Mouse (Mus musculus) right cerebral cortex, postnatal 14 days (tissue): ENCODE results near the gene Pglyrp4.
"Not testable (repeated sequence)": the region's sequence is repeated elsewhere in the genome, so short reads cannot be mapped to it uniquely, and the experiment has no call there.

Experiments used
- DNase-seq: peaks from one replicate; pipeline ENCODE4 v3.0.0; 2022

Pglyrp4 gene

GRCm38 (mm10) chr3:90726606-90727005 is at the start of gene Pglyrp4:
Gene Pglyrp4 (plus strand): TSS chr3:90726906.
- no peak for DNase-seq

GRCm38 (mm10) chr3:90678656-90679055 is 48.0 kb upstream of the Pglyrp4 start:
- DNase-seq: no peak

DNA sequence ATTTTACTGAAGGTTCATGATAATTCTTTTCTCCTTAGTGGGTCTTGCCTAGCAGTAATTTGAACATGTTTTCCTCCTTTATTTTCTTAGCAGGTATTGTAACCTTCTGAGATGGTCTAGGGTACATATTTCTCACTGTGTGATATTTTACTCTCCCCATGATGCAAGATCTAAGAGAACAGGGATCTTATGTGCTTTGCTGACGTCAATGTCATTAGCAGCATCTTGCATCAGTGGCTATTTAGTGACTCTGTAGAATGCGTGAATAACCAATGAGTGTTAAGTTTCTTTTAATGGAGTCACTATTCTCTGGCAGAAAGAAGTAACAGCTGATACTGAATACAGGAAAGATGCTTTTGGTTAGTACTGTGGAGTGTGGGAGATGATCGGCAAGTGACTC is 42.8 kb upstream of the Pglyrp4 start:
- DNase-seq: no peak

DNA sequence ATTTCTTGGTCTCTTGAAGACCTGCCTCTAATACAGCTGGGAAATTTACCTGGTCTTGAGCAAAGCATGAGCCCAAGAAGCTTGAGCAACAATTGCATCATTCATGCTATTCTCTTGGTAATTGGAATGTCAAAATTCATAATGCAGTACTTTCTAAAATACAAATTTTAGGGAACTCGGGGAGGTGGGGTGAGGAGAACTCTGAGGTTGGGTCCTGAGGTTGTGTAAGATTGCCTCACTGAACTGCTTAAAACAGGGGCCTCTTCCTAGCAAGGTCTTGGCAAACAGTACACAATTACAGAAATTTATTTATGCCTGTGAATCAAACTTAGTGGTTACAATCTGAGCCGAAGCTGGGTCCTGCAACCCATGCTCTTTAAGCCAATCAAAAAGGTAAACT is 39.9 kb upstream of the Pglyrp4 start:
- DNase-seq: no peak

GRCm38 (mm10) chr3:90693496-90693895 is 33.2 kb upstream of the Pglyrp4 start:
- no peak for DNase-seq

- DNase-seq: no peak
Observed at GRCm38 (mm10) chr3:90695613-90696012, 31.1 kb upstream of the Pglyrp4 start, which contains the start of gene S100a9. Gene S100a9 (minus strand): TSS chr3:90695721.

DNA sequence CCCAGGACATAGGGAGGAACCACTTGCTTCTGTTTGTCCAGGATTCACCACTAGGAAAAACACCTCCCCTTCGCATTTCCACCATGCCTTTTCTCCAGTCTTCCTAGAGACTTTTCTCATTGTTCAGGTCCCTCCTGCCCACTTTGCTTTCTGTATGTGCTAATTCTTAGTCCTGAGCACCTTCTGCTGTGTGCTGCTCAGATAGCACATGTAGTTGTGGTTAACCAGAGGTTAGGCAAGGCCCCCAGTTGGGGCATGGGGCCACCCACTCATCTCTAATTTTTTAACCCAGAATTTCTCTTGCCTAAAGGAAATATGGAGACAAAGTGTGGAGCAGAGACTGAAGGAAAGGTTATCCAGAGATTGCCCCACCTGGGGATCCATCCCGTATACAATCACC is 24.5 kb upstream of the Pglyrp4 start:
- DNase-seq: no peak

DNA sequence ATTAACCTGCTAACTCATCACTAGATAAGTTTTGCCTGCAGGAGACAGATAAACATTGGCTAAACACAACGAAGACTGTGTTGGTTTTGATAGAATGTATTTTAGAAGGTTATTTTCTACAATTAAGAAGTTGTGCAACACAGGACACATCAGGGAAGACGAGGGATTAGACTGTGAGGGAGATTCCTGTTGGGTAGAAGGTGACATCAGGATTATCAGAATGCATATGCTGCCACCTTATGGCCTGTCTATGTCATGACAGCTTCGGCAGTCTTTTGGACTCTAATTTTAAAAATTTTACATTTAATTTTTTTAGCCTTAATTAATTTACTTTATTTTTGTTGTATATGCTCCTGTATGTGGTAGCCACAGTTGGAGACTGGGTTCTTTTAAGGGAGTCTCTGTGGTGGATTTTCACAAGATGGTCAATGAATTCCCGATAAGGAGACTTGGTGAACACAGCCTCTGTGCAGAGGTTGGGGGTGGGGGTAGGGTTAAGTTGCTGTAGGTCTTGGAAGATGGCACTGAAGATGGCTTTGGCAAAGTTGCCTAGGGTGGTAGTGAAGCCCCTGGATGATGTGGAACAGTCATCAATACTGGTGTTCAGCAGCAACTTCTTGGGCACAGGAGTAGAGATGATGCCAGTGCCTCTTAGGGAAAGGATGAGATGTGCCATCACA is 18.0 kb upstream of the Pglyrp4 start:
- DNase-seq: peak; percentile 13

DNA sequence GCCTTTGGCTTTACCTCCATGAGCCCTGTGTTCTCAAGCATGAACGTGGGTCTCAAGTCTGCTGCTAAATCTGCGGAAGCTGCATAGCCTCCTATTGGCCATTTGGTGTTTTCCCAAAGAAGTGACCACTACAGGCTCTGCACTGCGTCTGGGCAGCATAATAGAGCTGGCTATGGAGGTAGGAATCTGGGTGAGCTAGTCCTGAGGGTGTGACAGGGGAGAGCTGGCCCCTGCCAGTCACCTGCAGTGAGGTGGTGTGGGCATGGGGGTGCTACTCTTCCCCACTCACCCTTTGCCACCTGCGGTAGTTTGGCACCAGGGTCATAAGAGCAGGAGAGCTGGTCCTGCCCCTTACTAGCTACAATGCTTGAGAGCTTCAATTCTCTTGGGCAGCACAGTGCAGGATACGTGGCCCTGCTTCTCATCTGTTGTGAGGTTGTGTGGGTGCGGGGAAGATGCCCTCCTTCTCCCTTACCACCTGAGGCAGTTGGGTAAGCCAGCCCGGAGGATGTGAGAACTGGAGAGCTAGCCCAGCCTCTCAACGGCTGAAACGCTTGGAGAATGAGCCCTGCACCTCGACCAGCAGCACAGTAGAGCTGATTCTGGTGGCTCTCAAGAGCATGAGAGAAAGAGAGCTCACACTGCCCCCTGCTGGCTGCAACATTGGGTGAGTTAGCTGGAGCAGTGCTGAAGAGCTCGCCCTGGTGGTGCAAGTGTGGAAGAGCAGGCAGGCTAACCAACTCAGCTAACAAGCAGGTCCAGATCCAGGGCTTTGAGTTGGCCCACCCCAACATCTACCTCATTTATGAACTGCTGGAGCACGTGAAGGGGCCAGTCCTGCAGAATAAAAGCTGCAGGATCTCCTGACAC is 16.9 kb upstream of the Pglyrp4 start:
- peak; percentile 97 for DNase-seq

DNA sequence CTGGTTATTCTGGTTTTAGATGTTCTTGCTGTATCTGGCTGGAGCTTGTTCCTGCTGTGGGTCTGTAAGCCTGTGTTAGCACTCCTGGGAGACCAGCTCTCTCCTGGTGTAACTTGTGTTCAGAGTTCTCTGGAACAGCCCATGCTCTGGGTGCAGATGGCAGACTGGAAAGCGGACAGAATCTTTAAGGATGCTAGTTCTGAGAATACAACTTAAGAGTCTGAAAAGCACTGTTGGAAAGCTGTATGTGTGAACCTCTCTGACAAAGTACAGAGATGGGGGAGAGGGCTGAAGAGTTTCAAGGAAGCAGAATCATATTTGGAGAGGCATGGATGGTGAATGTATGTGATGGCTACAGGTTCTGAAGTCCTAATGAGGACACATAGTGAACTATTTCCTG is 23.0 kb downstream of the Pglyrp4 start:
- no peak for DNase-seq

- not testable (repeated sequence) for DNase-seq
Observed at GRCm38 (mm10) chr3:90777776-90778175, 51.1 kb downstream of the Pglyrp4 start, which contains the start of gene Gm5849. Gene Gm5849 (minus strand): TSS chr3:90777876.
